Mouse (Mus musculus): Measurements from ENCODE around the gene Adam1b.

- no peak for TF ChIP-seq GATA1 (IDR thresholded peaks at IDR 0.05; ENCODE audit: low read length)
- TF ChIP-seq TAL1 (IDR thresholded peaks at IDR 0.05; ENCODE audit: low read length), result no peak
Observed at GRCm38 (mm10) chr5:121525774-121526450, 22.7 kb upstream of the Adam1b start.

All from erythroblast, embryonic 14.5 days (primary cell).